Mouse (Mus musculus): ENCODE results near the gene Rin1. TPM values are rescaled to one million over a fixed set of nuclear protein-coding genes. Genes with fewer than 3 reads are reported as not detected.

The Rin1 gene
- polyA plus RNA-seq, 1 experiment from 2014 or later = 2.1 TPM

DNA sequence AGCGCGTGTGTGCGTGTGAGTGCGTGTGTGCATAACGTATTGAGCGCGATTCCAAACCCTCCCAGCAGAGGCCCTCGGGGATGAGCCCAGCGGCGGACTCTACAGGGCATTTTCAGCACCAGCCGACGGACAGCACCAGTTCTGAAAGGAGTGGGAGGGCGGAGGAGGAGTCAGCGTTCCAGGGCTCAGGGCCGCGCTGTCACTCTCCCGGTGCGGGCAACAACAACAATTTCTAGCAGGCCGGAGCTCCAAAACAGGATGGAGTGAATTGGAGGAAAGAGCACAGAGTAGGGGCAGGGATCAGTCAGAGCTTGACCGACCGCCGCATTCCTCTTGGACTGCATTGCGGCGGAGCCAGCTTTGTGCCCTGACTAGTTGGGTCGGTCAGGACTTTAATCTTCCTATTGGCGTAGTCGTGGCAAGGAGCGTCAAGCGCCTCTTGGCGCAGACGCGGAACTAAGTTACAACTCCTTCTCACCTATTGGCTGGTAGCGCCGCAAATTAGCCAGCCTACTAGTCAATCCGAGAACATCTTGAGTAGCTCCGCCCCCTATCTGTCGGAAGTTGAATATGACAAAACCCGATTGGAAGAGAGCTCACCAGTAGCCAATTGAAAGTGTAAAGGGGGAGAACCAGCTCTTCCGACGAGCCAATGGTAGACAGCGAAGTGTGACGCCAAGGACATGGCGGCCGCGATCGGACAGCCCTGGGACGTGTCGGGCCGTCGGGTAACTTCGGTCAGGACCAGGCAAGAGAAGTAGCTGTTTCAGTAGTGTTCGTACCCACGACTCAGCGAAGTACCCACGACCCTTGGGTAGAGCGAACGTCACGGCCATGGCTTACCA is 37.8 kb downstream of the Rin1 start, which contains the start of gene Yif1a:
TSS of gene Yif1a (plus strand) at position 655 of the 845 bp plus-strand sequence.
- H3K27ac ChIP-seq = peak within 1 kb of the TSS; percentile 89
- peak within 1 kb of the TSS; percentile 89 for H3K4me3 ChIP-seq (replicated peaks)
- H3K9me3 ChIP-seq = no peaks in the 10 kb centered on the region
- peaks cover 38% of the 10 kb centered on the region for H3K4me1 ChIP-seq (replicated peaks)
- peaks cover 35% of the 10 kb centered on the region for H3K27me3 ChIP-seq
- H3K36me3 ChIP-seq = peaks cover 28% of the 10 kb centered on the region
- peak; percentile 96 for ATAC-seq
- peak within 1 kb of the TSS; percentile 82 for H3K9ac ChIP-seq (replicated peaks)
- WGBS = under 1% methylated on average over 58 of the region's 58 CpGs
- H3K4me2 ChIP-seq (replicated peaks) = peak within 1 kb of the TSS; percentile 87

DNA sequence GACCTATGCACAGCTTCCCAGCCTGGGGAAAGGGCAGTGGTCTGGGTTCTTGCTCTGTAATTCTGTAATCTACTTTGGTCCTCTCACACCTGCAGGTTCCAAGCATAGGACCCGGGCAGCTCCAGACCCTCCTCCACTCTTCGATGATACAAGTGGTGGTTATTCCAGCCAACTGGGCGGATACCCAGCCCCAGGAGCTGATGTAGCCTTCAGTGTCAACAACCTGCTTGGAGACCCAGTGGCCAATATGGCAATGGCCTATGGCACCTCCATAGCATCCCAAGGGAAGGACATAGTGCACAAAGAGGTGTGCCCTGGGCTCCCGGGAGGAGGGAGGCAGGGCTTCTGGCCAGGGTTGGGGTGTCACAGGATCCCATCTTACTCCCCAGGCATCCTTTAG is 39.0 kb downstream of the Rin1 start:
- H3K9ac ChIP-seq (replicated peaks) = peak overlapping the region; percentile 82
- peak overlapping the region; percentile 87 for H3K4me2 ChIP-seq (replicated peaks)
- WGBS = 93% methylated on average over 4 of the region's 4 CpGs
- H3K4me1 ChIP-seq (replicated peaks) = peaks cover 50% of the 10 kb centered on the region
- peaks cover 37% of the 10 kb centered on the region for H3K36me3 ChIP-seq
- H3K27me3 ChIP-seq = peaks cover 22% of the 10 kb centered on the region
- no peak for ATAC-seq
- peak overlapping the region; percentile 89 for H3K4me3 ChIP-seq (replicated peaks)
- no peaks in the 10 kb centered on the region for H3K9me3 ChIP-seq
- no peak overlapping the region for H3K27ac ChIP-seq

DNA sequence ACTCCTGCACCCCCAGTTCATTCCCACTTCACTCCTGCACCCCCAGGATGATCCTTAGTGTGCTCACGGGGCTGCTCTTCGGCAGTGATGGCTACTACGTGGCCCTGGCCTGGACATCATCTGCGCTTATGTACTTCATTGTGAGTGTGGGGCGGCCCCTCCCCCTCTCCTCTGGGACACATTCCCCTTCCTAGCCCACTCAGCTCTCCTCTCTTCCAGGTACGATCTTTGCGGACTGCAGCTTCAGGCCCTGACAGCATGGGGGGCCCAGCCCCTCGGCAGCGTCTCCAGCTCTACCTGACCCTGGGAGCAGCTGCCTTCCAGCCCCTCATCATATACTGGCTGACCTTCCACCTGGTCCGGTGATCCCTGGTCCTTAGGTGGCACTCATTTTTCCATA is 41.8 kb downstream of the Rin1 start:
- H3K27me3 ChIP-seq = no peaks in the 10 kb centered on the region
- no peak for ATAC-seq
- H3K4me2 ChIP-seq (replicated peaks) = no peak overlapping the region
- no peak overlapping the region for H3K9ac ChIP-seq (replicated peaks)
- 93% methylated on average over 10 of the region's 10 CpGs for WGBS
- H3K4me3 ChIP-seq (replicated peaks) = no peak overlapping the region
- no peak overlapping the region for H3K27ac ChIP-seq
- peaks cover 66% of the 10 kb centered on the region for H3K4me1 ChIP-seq (replicated peaks)
- no peaks in the 10 kb centered on the region for H3K9me3 ChIP-seq
- peaks cover 37% of the 10 kb centered on the region for H3K36me3 ChIP-seq

DNA sequence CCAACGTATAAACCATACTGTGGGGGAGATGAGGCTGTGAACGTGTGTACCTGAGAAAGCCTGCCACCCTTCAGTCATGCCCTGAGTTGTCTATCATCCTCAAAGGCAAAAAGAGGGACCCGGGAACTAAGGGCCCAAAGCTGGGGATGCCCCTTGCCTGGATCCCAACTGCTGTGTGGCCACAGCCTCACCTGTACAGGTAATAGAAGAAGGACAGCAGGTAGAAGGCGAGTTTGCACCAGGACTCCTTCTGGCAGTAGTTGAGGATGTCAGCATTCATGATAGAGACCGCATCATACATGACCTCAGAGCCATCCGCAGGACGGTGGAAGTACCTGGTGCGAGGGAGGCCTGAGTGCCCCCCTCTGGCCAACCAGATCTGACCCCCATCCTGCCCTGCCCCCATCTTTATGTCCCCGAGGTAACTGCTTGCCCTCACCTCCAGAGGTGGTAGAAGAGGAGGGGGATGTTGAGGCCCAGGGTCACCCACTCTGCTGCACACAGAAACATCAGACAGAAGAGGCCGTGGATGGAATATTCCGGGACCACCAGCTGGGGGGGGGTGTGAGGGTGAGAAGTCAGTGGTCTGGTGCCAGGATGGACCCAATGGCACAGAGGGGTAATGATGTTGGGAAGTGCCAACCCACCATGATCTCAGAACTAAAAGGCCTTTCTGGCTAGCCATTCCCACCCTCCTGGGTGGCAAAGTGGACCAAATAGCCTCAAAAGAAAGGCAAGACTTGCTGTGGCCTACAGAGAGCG is 43.4 kb downstream of the Rin1 start:
- 74% methylated on average over 12 of the region's 12 CpGs for WGBS
- ATAC-seq = no peak; the same call in 1 of the 2 replicates
- H3K9me3 ChIP-seq = no peaks in the 10 kb centered on the region
- no peaks in the 10 kb centered on the region for H3K27me3 ChIP-seq
- peak overlapping the region; percentile 42; the same call in 1 of the 2 replicates for H3K9ac ChIP-seq (replicated peaks)
- peaks cover 37% of the 10 kb centered on the region for H3K36me3 ChIP-seq
- peak overlapping the region; percentile 89 for H3K4me2 ChIP-seq (replicated peaks)
- peak overlapping the region; percentile 88 for H3K4me3 ChIP-seq (replicated peaks)
- H3K4me1 ChIP-seq (replicated peaks) = peaks cover 72% of the 10 kb centered on the region
- peak overlapping the region; percentile 97 for H3K27ac ChIP-seq

DNA sequence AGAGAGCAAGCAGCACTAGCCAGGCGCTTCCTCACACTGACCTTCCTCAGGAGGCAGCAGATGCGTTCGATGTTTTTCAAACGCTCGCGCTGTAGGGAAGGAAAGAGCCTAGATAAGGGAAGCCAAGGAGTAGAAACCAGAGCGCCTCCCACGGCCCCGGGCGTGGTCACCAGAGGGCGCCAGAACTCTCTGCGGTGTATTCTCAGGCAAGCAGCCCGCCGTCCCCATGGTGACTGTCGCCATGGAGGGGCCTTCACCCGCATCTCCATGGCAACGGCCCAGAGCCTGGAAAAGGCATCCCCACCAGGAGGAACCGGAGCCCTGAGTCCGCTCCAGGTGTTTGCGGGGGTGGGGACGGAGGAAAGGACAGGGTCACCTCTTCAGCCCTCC is 44.0 kb downstream of the Rin1 start:
- Histone ChIP-seq H3K27me3 (no peaks in the 10 kb centered on the region), H3K4me1 (replicated peaks) (peaks cover 72% of the 10 kb centered on the region), H3K9me3 (no peaks in the 10 kb centered on the region), H3K36me3 (peaks cover 37% of the 10 kb centered on the region), H3K27ac (peak overlapping the region; percentile 97), H3K4me2 (replicated peaks) (peak overlapping the region; percentile 89), H3K4me3 (replicated peaks) (peak overlapping the region; percentile 88), H3K9ac (replicated peaks) (peak overlapping the region; percentile 99)
- ATAC-seq = peak; percentile 75
- 0% methylated on average over 21 of the region's 21 CpGs for WGBS

DNA sequence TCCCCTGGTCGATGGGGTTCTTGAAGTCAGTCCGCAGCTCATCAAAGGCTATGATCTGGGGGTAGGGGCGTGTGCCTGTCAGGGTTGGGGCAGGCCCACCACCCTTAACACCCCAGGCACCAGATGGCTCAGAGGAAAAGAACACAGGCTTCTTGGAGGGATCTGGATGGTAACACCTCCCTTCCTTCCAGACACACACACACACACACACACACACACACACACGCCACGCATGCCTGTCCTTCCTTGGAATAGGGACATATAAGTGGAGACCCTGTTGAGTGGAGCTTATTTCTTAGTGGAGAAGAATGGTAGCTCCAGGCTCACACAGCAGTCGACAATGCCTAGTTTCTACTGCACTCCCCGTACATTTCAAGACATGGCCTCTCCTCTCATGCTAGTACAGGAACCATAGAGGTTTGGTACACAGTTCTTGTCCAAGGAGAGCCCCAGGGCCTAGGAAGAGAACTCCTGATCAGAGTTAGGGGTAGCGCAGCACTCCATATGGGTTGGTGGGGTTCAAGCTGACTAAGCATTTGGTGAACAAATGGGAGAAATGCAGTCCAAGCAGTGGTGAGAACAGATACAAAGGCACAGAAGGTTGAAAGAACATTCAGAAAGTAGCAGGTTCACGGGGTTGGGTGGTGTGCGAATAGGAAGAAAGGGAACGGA is 44.6 kb downstream of the Rin1 start:
- ATAC-seq = peak; percentile 0; the same call in 1 of the 2 replicates
- Histone ChIP-seq H3K9ac (replicated peaks) (peak overlapping the region; percentile 99), H3K4me1 (replicated peaks) (peaks cover 74% of the 10 kb centered on the region), H3K27me3 (no peaks in the 10 kb centered on the region), H3K27ac (peak overlapping the region; percentile 97), H3K9me3 (no peaks in the 10 kb centered on the region), H3K4me2 (replicated peaks) (peak overlapping the region; percentile 89), H3K4me3 (replicated peaks) (peak overlapping the region; percentile 88), H3K36me3 (peaks cover 42% of the 10 kb centered on the region)
- WGBS = 30% methylated on average over 11 of the region's 11 CpGs

DNA sequence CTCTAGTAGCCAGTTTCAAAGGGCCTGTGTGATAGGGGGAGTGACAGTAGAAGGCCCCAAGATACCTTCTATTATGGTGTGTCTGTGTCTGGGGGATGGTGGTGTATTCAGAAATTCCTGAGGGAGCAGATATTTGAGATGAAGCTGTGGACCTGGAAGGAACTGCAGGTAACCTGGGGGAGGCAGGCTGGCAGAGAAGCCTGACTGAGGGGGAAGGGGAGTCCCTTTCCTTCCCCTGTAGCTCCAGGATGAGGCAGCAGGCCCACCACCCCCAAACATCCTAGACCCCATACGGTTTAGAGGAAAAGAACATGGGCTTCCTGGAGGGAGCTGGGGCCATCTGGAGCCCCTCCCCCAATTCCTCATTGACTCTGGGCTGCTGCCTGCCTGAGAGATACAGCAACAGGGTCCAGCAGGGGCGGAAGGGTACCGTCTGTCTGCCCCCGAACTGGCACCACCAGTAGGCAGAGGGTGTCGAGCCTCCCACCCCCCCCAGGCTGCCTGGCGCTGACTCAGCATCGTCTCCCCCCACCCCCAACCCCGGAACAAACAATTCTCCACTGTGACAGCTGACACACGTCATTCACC is 45.7 kb downstream of the Rin1 start:
- 9% methylated on average over 8 of the region's 9 CpGs for WGBS
- no peak for ATAC-seq
- Histone ChIP-seq H3K4me3 (replicated peaks) (peak overlapping the region; percentile 88), H3K4me2 (replicated peaks) (peak overlapping the region; percentile 89), H3K4me1 (replicated peaks) (peaks cover 78% of the 10 kb centered on the region), H3K27me3 (no peaks in the 10 kb centered on the region), H3K36me3 (peaks cover 46% of the 10 kb centered on the region), H3K9me3 (no peaks in the 10 kb centered on the region), H3K9ac (replicated peaks) (peak overlapping the region; percentile 99), H3K27ac (peak overlapping the region; percentile 97)

DNA sequence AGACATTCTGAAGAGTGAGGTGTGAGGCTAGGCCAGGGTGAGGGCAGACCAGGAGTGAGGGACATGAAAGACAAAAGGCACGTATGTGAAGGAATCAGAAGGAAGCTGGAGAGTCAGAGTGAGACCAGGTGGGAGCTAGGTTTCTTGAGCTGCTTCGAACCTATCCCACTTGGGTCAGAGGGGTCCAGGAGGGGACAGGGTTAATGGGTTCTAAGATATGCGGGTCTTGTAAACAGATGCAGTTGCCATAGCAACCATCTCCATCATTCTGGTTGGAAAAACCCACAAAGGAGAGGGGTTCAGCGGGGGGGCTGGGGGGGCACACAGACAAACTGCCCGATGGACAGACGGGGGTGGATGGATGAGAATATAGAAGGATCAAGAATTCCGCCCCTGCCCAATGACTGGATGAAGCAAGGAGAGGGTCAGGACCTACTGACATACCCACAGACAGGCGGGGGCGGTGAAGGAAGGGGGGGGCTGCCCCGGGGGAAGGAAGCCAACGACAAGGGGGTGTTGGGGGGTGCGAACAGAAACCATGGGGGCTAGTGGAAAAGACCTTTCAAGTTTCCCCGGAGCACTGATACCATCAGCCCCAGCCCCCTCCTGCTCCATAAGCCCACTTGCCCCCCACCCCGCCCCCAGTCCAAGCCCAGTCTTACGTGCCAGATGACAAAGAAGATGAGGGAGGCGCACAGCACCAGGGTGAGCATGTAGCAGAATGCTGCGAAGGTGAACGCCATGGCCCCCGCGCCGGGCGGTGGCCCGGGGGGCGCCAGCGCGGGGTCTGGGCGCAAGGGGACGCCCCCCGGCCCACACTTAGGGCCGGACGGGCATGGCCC is 47.5 kb downstream of the Rin1 start:
- WGBS = 1% methylated on average over 24 of the region's 31 CpGs
- peak; percentile 32 for ATAC-seq
- peaks cover 72% of the 10 kb centered on the region for H3K4me1 ChIP-seq (replicated peaks)

DNA sequence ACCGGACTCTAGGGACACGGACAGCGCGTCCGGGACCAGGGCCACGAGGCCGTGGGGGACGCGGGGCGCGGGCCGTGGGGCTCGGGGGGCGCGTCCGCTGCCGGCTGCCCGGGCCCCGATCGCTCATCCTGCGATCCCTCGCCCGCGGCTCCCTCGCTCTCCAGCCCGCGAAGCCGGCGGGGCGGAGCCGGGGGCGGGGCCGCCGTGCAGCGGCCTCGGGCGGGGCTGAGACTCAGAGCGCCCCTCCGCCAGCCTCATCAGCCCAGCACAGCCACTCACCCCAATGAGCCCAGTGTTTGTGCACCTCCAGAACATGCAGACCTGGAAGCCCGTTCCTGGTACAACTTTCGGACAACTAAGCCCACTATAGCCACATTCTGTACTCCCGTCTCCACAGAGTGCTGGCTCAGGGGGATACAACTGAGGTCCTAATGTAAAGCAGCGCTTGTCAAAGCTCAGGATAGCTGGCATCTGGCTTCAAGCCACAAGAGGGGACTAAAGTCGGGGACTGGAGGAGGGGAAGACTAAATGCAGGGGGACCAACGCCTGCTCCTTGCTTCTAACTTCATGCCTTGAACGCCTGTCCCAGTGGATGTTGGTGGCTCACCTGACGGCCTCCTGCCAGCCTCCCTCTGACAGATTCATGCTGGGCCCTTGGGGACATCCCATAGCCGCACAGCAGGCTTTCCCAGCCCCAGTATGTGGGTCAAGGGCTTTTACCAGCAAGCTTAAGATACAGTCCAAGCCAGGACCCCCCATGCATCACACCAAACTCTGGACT is 48.3 kb downstream of the Rin1 start, which contains the start of gene Cnih2:
TSS of gene Cnih2 (minus strand) at position 159 of the 781 bp plus-strand sequence.
- Histone ChIP-seq H3K9me3 (no peaks in the 10 kb centered on the region), H3K4me2 (replicated peaks) (peak within 1 kb of the TSS; percentile 89), H3K4me3 (replicated peaks) (peak within 1 kb of the TSS; percentile 88), H3K4me1 (replicated peaks) (peaks cover 65% of the 10 kb centered on the region), H3K27ac (peak within 1 kb of the TSS; percentile 97), H3K36me3 (peaks cover 46% of the 10 kb centered on the region), H3K27me3 (no peaks in the 10 kb centered on the region), H3K9ac (replicated peaks) (peak within 1 kb of the TSS; percentile 99)
- 2% methylated on average over 34 of the region's 48 CpGs for WGBS
- ATAC-seq = peak; percentile 68

More for the DNA sequence above, 47.5 kb downstream of the Rin1 start:
- Histone ChIP-seq H3K4me2 (replicated peaks) (peak overlapping the region; percentile 89), H3K27ac (peak overlapping the region; percentile 97), H3K27me3 (no peaks in the 10 kb centered on the region), H3K4me3 (replicated peaks) (peak overlapping the region; percentile 88), H3K9me3 (no peaks in the 10 kb centered on the region), H3K36me3 (peaks cover 46% of the 10 kb centered on the region), H3K9ac (replicated peaks) (peak overlapping the region; percentile 99)

DNA sequence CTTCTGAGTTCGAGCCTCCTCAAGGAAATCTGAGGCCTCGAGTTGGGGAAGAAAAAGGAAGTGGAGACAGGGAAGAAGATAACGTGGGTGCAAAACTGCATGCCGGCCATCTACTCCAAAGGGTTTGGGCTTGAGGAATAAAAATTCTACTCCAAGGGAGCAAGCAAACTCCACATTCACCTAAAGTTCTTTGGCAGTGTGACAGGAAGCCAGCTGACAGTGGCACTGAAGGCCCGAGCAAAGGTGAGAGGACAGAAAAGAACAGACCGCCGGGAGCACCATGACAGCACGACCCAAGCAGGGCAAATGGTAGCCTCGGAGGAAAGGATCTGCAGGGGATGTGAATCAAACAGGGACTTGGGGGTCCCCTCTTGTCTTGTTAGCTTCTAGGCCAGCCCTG is 55.8 kb downstream of the Rin1 start:
- Histone ChIP-seq H3K9ac (replicated peaks) (peak overlapping the region; percentile 89), H3K27ac (peak overlapping the region; percentile 96), H3K4me2 (replicated peaks) (peak overlapping the region; percentile 97), H3K36me3 (peaks cover 77% of the 10 kb centered on the region), H3K27me3 (no peaks in the 10 kb centered on the region), H3K9me3 (no peaks in the 10 kb centered on the region), H3K4me3 (replicated peaks) (peak overlapping the region; percentile 73), H3K4me1 (replicated peaks) (peaks cover 26% of the 10 kb centered on the region)
- WGBS = 22% methylated on average over 9 of the region's 9 CpGs
- no peak; the same call in 1 of the 2 replicates for ATAC-seq

Data from midbrain, embryonic 13.5 days (tissue).